Mouse (Mus musculus) myocyte (in vitro differentiated cells): ENCODE data around the gene Glipr2. TPM values are rescaled to one million over a fixed set of nuclear protein-coding genes. Genes with fewer than 3 reads are reported as not detected.
A peak's percentile ranks its signal among the peaks of the same experiment; 100 is the strongest.

Experiments used
- H3K27me3 ChIP-seq: one replicate; pipeline ENCODE4 v1.6.1; 2011; ENCODE audit not compliant: control insufficient read depth, insufficient read depth, insufficient read length
- H3K36me3 ChIP-seq: one replicate; pipeline ENCODE4 v1.6.1; 2011; ENCODE audit not compliant: control insufficient read depth, insufficient read depth
- H3K4me2 ChIP-seq: one replicate; pipeline ENCODE4 v1.6.1; 2011; ENCODE audit warnings: low read depth, control low read depth
- H3K4me3 ChIP-seq: one replicate; pipeline ENCODE4 v1.5.1; 2011; ENCODE audit warnings: mild to moderate bottlenecking, control low read depth, moderate library complexity
- H3K79me2 ChIP-seq: one replicate; pipeline ENCODE4 v1.6.1; 2011; ENCODE audit not compliant: control insufficient read depth, insufficient read depth
- H3ac ChIP-seq: one replicate; pipeline ENCODE4 v1.6.1; 2011; ENCODE audit not compliant: control insufficient read depth, insufficient read length
- CEBPB ChIP-seq: IDR thresholded peaks from 2 replicates; pipeline ENCODE4 v1.6.1; 2011; ENCODE audit warnings: mild to moderate bottlenecking, moderate library complexity; ENCODE audit not compliant: poor library complexity, insufficient read depth, severe bottlenecking
- E2F4 ChIP-seq: IDR thresholded peaks from one replicate; pipeline ENCODE4 v1.6.1; 2011; ENCODE audit warnings: mild to moderate bottlenecking, control low read depth, moderate library complexity; ENCODE audit not compliant: insufficient read depth
- MAX ChIP-seq: IDR thresholded peaks from one replicate; pipeline ENCODE4 v1.6.1; 2011; ENCODE audit warnings: low read depth, mild to moderate bottlenecking, control low read depth
- MYOD1 ChIP-seq, 3 experiments: IDR thresholded peaks; one replicate each; pipeline ENCODE4 v1.6.1; 2011; ENCODE audit warnings: control low read depth in 2 of 3, low read depth in 2 of 3, mild to moderate bottlenecking in 2 of 3, moderate library complexity in 1 of 3; ENCODE audit not compliant: insufficient read length in 2 of 3, control insufficient read depth in 1 of 3
- MYOG ChIP-seq, 3 experiments: IDR thresholded peaks; one replicate each; pipeline ENCODE4 v1.6.1; 2011; ENCODE audit warnings: control low read depth in 2 of 3, low read depth in 2 of 3, mild to moderate bottlenecking in 2 of 3; ENCODE audit not compliant: insufficient read length in 2 of 3, control insufficient read depth in 1 of 3, insufficient read depth in 1 of 3
- POLR2A ChIP-seq: IDR thresholded peaks from one replicate; pipeline ENCODE4 v1.6.1; 2011; ENCODE audit warnings: low read depth, mild to moderate bottlenecking, control low read depth, moderate library complexity; ENCODE audit not compliant: insufficient read length
- POLR2AphosphoS2 ChIP-seq: IDR thresholded peaks from one replicate; pipeline ENCODE4 v1.6.1; 2011; ENCODE audit warnings: low read depth, control low read depth; ENCODE audit not compliant: insufficient read length
- REST ChIP-seq: IDR thresholded peaks from one replicate; pipeline ENCODE4 v1.6.1; 2011; ENCODE audit warnings: mild to moderate bottlenecking, control low read depth, moderate library complexity; ENCODE audit not compliant: insufficient read depth, insufficient read length
- SRF ChIP-seq: IDR thresholded peaks from one replicate; pipeline ENCODE4 v1.6.1; 2011; ENCODE audit warnings: low read depth; ENCODE audit not compliant: control insufficient read depth, insufficient read length
- TCF12 ChIP-seq: IDR thresholded peaks from one replicate; pipeline ENCODE4 v1.6.1; 2011; ENCODE audit warnings: mild to moderate bottlenecking, control low read depth; ENCODE audit not compliant: poor library complexity, insufficient read depth, severe bottlenecking
- TCF3 ChIP-seq: IDR thresholded peaks from one replicate; pipeline ENCODE4 v1.6.1; 2011; ENCODE audit warnings: low read depth, control low read depth; ENCODE audit not compliant: insufficient read length
- USF1 ChIP-seq: IDR thresholded peaks from one replicate; pipeline ENCODE4 v1.6.1; 2011; ENCODE audit warnings: low read depth, mild to moderate bottlenecking, control low read depth, moderate library complexity
- polyA plus RNA-seq: library from polyadenylated mRNA; unstranded; fragments of >200 nt; fragmentation: generic; extraction: Trizol; gene quantifications from one replicate; pipeline ENCODE4 v1.2.1, GENCODE M21; 2012; ENCODE audit warnings: missing spikeins

Glipr2 gene
- polyA plus RNA-seq, 1 experiment = 113 TPM

DNA sequence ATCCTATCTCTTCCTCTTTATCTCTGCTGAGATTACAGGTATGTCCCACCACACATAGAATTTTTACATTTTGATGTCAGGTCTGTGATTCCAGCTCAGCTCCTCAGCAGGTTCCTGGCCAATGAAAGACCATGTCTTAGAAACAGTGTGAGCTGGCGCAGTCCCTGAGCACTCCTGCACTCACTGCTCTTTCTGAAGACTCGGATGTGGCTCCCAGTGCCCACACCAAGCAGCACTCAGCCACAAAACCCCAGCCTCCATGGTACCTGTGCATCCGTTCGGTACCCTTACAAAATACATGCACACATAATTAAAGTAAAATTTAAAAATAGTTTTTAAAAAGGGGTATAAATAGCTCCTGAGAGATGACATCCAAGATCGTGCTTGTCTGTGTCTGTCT is 15.9 kb upstream of the Glipr2 start:
- Histone ChIP-seq H3ac (no peak overlapping the region), H3K27me3 (no peaks in the 10 kb centered on the region), H3K4me2 (no peak overlapping the region), H3K4me3 (no peak overlapping the region), H3K79me2 (no peaks in the 10 kb centered on the region), H3K36me3 (no peaks in the 10 kb centered on the region)
- TF ChIP-seq POLR2AphosphoS2 = no peak

DNA sequence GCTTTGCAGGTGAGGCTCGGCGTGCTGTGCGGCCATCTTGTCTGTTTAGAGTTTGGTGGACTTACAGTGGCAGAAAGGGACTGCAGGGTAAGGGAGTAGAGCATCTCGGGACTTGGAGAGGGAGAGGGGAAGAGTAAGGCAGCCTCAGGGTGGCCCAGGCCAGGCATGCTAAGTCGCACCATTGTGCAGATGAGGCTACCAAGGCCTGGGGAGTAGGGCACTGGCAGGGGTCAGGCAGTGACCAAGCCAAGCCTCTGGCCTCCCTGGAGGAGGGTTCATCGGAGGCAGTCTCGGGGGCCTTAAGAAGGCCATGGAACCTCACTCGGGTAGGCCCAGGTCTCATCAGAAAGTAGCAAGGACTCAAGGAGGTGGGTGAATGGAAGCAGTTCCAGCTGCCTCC is 14.8 kb upstream of the Glipr2 start:
- H3ac ChIP-seq = no peak overlapping the region
- no peaks in the 10 kb centered on the region for H3K36me3 ChIP-seq
- no peak overlapping the region for H3K4me3 ChIP-seq
- no peak for TF ChIP-seq CEBPB
- no peak overlapping the region for H3K4me2 ChIP-seq
- H3K79me2 ChIP-seq = no peaks in the 10 kb centered on the region
- no peaks in the 10 kb centered on the region for H3K27me3 ChIP-seq

DNA sequence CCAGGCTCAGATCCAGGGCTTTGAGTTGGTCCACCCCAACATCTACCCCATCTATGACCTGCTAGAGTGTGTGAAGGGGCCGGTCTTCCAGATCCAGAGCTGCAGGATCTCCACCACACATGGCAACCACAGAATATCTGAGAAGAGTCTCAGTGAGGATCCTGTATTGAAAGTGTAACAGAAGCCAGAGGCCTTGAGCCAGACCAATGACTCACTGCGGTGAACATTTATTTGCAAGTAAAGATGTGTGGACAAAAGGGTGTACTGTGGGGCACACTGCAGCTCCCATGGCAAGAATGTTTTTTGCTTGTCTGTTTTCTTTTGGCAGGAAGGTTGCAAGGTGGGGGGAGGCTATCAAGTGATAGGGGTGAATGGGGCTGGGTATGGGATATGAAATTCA is 9.6 kb upstream of the Glipr2 start:
- no peak overlapping the region for H3K4me2 ChIP-seq
- TF ChIP-seq POLR2AphosphoS2 (no peak), POLR2A (no peak), USF1 (no peak), REST (no peak), MYOG (IDR thresholded peaks at IDR 0.05; ENCODE audit: control insufficient read depth in 1 of 3, insufficient read depth in 1 of 3, insufficient read length in 2 of 3, low read depth in 2 of 3) (no peak), MYOD1 (IDR thresholded peaks at IDR 0.05; ENCODE audit: control insufficient read depth in 1 of 3, insufficient read length in 2 of 3, low read depth in 2 of 3) (no peak)
- H3K27me3 ChIP-seq = no peaks in the 10 kb centered on the region
- no peak overlapping the region for H3K4me3 ChIP-seq
- no peaks in the 10 kb centered on the region for H3K79me2 ChIP-seq
- H3K36me3 ChIP-seq = no peaks in the 10 kb centered on the region
- no peak overlapping the region for H3ac ChIP-seq

DNA sequence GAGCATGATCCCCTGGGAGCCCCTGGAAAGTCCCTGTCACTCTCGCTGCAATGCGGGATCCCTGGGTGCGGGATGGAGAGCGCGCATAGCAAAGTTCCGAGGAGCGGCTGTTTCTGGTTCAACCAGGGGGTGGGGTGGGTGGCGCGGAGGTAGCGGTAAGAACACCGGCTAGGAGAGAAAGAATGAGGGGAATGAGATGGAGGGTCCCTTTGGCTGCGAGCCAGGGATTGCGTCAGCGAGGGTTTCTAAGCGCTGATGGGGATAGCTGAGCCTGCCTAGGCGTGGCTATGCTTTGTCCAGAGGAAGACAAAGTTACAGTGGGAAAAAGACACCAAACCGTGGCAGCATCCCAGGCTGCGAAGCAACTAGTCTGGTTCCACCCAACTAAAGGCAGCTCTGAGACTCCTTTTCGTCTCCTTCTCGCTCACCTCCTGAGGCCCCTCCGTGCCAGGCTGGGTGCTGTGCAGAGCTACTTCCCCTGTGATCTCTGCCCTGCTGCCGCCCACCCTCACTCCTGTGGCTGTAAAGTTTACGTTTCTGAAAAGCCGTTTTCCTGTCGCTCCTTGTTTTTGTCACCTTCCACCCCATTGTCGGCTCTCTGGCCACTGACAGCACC is 753 bp downstream of the Glipr2 start:
- Histone ChIP-seq H3K4me3 (peak overlapping the region; percentile 96), H3ac (peak overlapping the region; percentile 30), H3K27me3 (no peaks in the 10 kb centered on the region), H3K4me2 (peak overlapping the region; percentile 78), H3K36me3 (no peaks in the 10 kb centered on the region), H3K79me2 (peaks cover 49% of the 10 kb centered on the region)
- TF ChIP-seq TCF12 (no peak), CEBPB (peak; percentile 77), E2F4 (no peak), SRF (no peak), MYOD1 (IDR thresholded peaks at IDR 0.05; ENCODE audit: control insufficient read depth in 1 of 3, insufficient read length in 2 of 3, low read depth in 2 of 3) (no peak), TCF3 (no peak)

DNA sequence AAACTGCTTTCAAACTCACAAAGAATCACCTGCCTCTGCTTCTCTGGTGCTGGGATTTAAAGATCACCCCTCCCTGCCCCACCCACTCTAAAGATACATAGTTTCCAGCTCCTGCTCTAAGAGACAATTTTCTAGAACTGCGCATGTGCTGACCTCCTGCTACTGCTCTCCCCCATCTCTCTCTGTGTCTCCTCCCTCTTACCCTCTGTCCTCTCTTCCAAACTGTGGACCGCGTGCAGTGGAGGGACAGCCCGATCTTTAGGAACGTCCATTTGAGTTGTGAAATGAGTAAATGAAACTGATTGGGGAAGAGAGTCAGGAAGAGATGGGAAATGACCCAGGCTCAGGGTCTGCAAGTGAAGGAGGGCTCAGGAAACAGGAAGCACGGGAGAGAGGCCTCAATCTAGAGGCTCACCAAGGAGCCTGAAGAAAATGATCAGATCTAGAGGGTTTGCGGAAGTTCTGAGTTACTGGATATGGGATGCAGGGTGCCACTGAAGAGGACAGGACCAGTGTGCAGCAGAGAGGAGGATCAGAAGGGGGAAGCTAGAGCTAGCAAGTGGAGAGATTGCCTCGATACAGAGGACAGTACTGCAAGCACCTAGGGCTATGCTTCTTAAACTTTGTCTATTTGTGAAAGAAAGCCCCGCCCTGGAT is 2.5 kb downstream of the Glipr2 start:
- H3K36me3 ChIP-seq = no peaks in the 10 kb centered on the region
- no peak for TF ChIP-seq E2F4
- TF ChIP-seq TCF3 = no peak
- no peak for TF ChIP-seq MYOG (IDR thresholded peaks at IDR 0.05; ENCODE audit: control insufficient read depth in 1 of 3, insufficient read depth in 1 of 3, insufficient read length in 2 of 3, low read depth in 2 of 3)
- TF ChIP-seq POLR2A = no peak
- TF ChIP-seq SRF = no peak
- TF ChIP-seq REST = no peak
- peak overlapping the region; percentile 96 for H3K4me3 ChIP-seq
- no peak overlapping the region for H3ac ChIP-seq
- no peaks in the 10 kb centered on the region for H3K27me3 ChIP-seq
- H3K4me2 ChIP-seq = peak overlapping the region; percentile 78
- peaks cover 65% of the 10 kb centered on the region for H3K79me2 ChIP-seq

DNA sequence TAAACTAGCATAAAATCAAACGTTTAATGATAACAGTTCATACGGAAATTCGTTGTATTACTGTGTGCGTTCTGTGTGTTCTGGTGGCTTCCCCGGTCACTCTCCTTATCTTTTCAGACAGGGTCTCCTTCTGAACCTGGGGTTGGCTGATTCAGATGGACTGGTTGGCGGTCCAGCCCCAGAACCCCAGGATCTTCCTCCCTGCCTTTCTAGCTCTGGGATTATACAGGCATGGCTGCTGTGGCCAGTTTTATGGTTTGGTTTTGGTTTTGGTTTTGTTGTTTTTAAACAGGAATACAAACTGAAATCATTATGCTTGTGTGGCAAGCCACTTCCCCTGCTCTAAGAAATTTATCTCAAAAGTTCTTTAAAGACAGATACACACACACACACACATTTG is 3.0 kb downstream of the Glipr2 start:
- Histone ChIP-seq H3K27me3 (no peaks in the 10 kb centered on the region), H3K4me3 (peak overlapping the region; percentile 96), H3ac (no peak overlapping the region), H3K79me2 (peaks cover 66% of the 10 kb centered on the region), H3K4me2 (peak overlapping the region; percentile 78), H3K36me3 (no peaks in the 10 kb centered on the region)
- TF ChIP-seq MYOD1 (IDR thresholded peaks at IDR 0.05; ENCODE audit: control insufficient read depth in 1 of 3, insufficient read length in 2 of 3, low read depth in 2 of 3) (no peak), SRF (no peak), TCF3 (no peak), TCF12 (no peak), MAX (no peak)
